Mouse (Mus musculus) midbrain, postnatal 0 days (tissue): ENCODE results near the gene Ifnlr1. TPM values are rescaled to one million over a fixed set of nuclear protein-coding genes. Genes with fewer than 3 reads are reported as not detected.

Source experiments
- ATAC-seq: fragments of 200-750 bp; cut with Nextera tagmentation; 2 replicates; pipeline ENCODE4 v1.8.0; 2017; ENCODE audit warnings: moderate number of reproducible peaks, mild to moderate bottlenecking, moderate TSS enrichment, moderate library complexity; ENCODE audit not compliant: low FRiP score
- DNase-seq: peaks from one replicate; pipeline ENCODE4 v3.0.0-alpha.2; 2015; ENCODE audit warnings: low spot score
- H3K27ac ChIP-seq: fragments of 300-500 bp; sonication (generic); 2 replicates; pipeline ENCODE4 v1.5.1; 2014; ENCODE audit warnings: low read depth, mild to moderate bottlenecking, low read length, mixed read lengths
- H3K27me3 ChIP-seq: fragments of 300-500 bp; sonication (generic); 2 replicates; pipeline ENCODE4 v1.6.1; 2014; ENCODE audit warnings: low read length, control low read depth, mixed read lengths; ENCODE audit not compliant: insufficient read depth
- H3K36me3 ChIP-seq: fragments of 300-500 bp; sonication (generic); 2 replicates; pipeline ENCODE4 v1.6.1; 2014; ENCODE audit warnings: low read length, control low read depth, mixed read lengths; ENCODE audit not compliant: insufficient read depth
- H3K4me1 ChIP-seq: fragments of 300-500 bp; sonication (generic); 2 replicates; pipeline ENCODE4 v1.6.1; 2014; ENCODE audit warnings: mild to moderate bottlenecking, control low read depth, antibody characterized with exemption, low read length, mixed read lengths; ENCODE audit not compliant: insufficient read depth
- H3K4me2 ChIP-seq: fragments of 300-500 bp; sonication (generic); 2 replicates; pipeline ENCODE4 v1.6.1; 2014; ENCODE audit warnings: low read depth, mild to moderate bottlenecking, low read length, mixed read lengths; ENCODE audit not compliant: poor library complexity, severe bottlenecking
- H3K4me3 ChIP-seq: fragments of 300-500 bp; sonication (generic); 2 replicates; pipeline ENCODE4 v1.5.1; 2014; ENCODE audit warnings: low read depth, mild to moderate bottlenecking, low read length, moderate library complexity
- H3K9ac ChIP-seq: fragments of 300-500 bp; sonication (generic); replicated peaks from 2 replicates; pipeline ENCODE4 v1.6.1; 2014; ENCODE audit warnings: mild to moderate bottlenecking, low read length, moderate library complexity, mixed read lengths; ENCODE audit not compliant: poor library complexity, severe bottlenecking
- H3K9me3 ChIP-seq: fragments of 300-500 bp; sonication (generic); 2 replicates; pipeline ENCODE4 v1.6.1; 2016; ENCODE audit warnings: low read length, control low read depth
- CTCF ChIP-seq: IDR thresholded peaks from 2 replicates; pipeline ENCODE4 v1.5.1; 2016; ENCODE audit warnings: antibody characterized with exemption, mild to moderate bottlenecking
- WGBS: fragments of 180-500 bp; shearing (Covaris S2); extraction: QIAGEN DNeasy Blood & Tissue Kit; methylation state at CpG from one replicate; pipeline ENCODE4 v1.1.7; 2014; 5-methylcytosine and 5-hydroxymethylcytosine counted together
- polyA plus RNA-seq: library from polyadenylated mRNA; unstranded; fragments of >200 nt; fragmentation: Nextera tagmentation; extraction: Ambion mirVana; gene quantifications from 2 replicates; pipeline ENCODE4 v1.2.1, GENCODE M21; 2015
- total RNA-seq: library from RNA; depleted of rRNA; stranded (reverse); fragments of >200 nt; gene quantifications from 2 replicates; pipeline ENCODE4 v1.2.3, GENCODE M21; 2014

Gene Ifnlr1
- total and polyA plus RNA-seq, 2 experiments from 2014 or later = 0.10 to 0.22 TPM

GRCm38 (mm10) chr4:135655499-135655898 is 30.6 kb upstream of the Ifnlr1 start:
- TF ChIP-seq CTCF = no peak
- DNase-seq (no peak), ATAC-seq (no peak)
- Histone ChIP-seq H3K9ac (no peak overlapping the region), H3K36me3 (no peaks in the 10 kb centered on the region), H3K4me2 (no peak overlapping the region), H3K9me3 (no peaks in the 10 kb centered on the region), H3K27me3 (no peaks in the 10 kb centered on the region), H3K4me1 (peaks cover 6% of the 10 kb centered on the region; the same call in 1 of the 2 replicates), H3K27ac (no peak overlapping the region), H3K4me3 (no peak overlapping the region)
- 23% methylated on average over 7 of the region's 7 CpGs for WGBS

DNA sequence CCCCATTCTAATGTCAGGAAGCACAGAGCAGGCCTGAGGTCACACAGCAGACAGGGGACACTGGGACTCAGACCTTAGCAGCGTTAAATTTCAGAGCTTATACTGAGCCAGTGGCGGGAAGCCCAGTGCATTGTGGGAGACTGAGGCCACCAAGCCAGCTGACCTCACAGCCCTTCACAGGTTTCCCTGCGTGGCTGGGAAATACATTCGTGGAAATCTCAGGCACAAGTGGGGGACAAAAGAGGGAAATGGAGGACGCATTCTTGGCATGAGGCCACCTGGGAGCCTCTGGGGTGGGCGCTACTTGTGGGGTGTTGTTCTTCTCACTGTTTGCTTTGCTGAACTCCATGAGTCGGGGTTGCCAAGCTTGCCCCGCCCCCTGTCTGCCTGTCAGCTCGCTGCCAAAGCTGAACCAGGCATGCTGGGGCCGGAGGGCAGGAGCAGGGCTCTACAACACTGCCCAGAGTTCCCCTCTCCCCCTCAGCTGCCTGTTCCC is 29.9 kb upstream of the Ifnlr1 start:
- no peaks in the 10 kb centered on the region for H3K27me3 ChIP-seq
- H3K9me3 ChIP-seq = no peaks in the 10 kb centered on the region
- H3K4me3 ChIP-seq = no peak overlapping the region
- no peaks in the 10 kb centered on the region for H3K36me3 ChIP-seq
- DNase-seq = peak; percentile 64
- H3K4me2 ChIP-seq = no peak overlapping the region
- peaks cover 6% of the 10 kb centered on the region; the same call in 1 of the 2 replicates for H3K4me1 ChIP-seq
- 21% methylated on average over 10 of the region's 10 CpGs for WGBS
- TF ChIP-seq CTCF = no peak
- H3K27ac ChIP-seq = no peak overlapping the region
- ATAC-seq = no peak
- H3K9ac ChIP-seq = no peak overlapping the region

DNA sequence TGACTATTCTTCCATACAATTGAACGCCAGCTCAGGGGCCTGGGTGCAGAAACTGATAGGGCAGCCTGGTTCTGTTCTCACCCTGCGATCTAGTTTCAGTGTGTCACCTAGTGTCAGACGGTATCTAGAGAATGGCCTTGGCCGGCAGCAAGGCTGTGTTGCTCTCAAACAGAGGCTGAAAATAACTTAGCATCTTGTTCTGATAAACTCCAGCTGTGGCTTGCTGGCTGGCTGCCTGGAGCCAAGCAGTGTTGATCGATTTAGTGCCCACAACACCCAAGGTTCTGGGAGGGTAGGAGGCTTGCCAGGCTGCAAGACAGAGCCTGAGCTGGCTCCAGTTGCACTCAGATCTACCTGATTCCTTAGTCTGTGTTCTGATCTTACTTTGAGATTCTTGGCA is 27.6 kb upstream of the Ifnlr1 start:
- no peak for DNase-seq
- H3K4me2 ChIP-seq = no peak overlapping the region
- ATAC-seq = no peak
- WGBS = 79% methylated on average over 5 of the region's 5 CpGs
- no peak overlapping the region for H3K9ac ChIP-seq
- H3K36me3 ChIP-seq = no peaks in the 10 kb centered on the region
- no peaks in the 10 kb centered on the region for H3K9me3 ChIP-seq
- H3K27ac ChIP-seq = no peak overlapping the region
- H3K27me3 ChIP-seq = no peaks in the 10 kb centered on the region
- no peak overlapping the region for H3K4me3 ChIP-seq
- no peak for TF ChIP-seq CTCF
- H3K4me1 ChIP-seq = peaks cover 6% of the 10 kb centered on the region; the same call in 1 of the 2 replicates

DNA sequence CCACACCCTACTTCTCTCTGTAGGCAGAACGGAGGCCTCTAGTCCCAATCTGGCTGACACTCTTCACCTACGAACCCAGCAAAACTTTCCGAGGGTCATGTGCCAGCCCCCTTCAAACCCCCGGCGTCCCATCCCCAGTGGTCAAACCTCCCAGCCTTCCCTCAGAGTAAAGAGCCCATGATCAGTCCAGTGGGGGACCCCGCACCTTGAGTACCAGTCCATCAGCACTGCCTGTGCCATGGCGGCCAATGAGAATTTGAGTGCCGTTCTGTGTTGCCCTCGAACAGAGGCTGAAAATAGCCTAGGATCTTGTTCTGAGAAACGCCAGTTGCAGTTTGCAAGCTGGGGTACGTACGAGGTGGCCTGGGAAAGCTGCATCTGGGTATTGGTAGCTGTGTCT is 27.2 kb upstream of the Ifnlr1 start:
- DNase-seq (no peak), ATAC-seq (no peak)
- Histone ChIP-seq H3K27me3 (no peaks in the 10 kb centered on the region), H3K9me3 (no peaks in the 10 kb centered on the region), H3K9ac (no peak overlapping the region), H3K27ac (no peak overlapping the region), H3K4me2 (no peak overlapping the region), H3K36me3 (no peaks in the 10 kb centered on the region), H3K4me1 (peaks cover 6% of the 10 kb centered on the region; the same call in 1 of the 2 replicates), H3K4me3 (no peak overlapping the region)
- WGBS = 89% methylated on average over 12 of the region's 12 CpGs
- no peak for TF ChIP-seq CTCF

- Histone ChIP-seq H3K4me2 (no peak overlapping the region), H3K9me3 (no peaks in the 10 kb centered on the region), H3K4me1 (0 out of 2 replicates have a peak, but pooled peaks cover 2% of the 10 kb centered on the region), H3K9ac (no peak overlapping the region), H3K36me3 (no peaks in the 10 kb centered on the region), H3K27ac (no peak overlapping the region), H3K27me3 (no peaks in the 10 kb centered on the region), H3K4me3 (no peak overlapping the region)
- ATAC-seq (no peak), DNase-seq (no peak)
- TF ChIP-seq CTCF = 0 out of 2 replicates have a peak, but pooled peaks have one; percentile 3
- 65% methylated on average over 6 of the region's 6 CpGs for WGBS
These were observed 24.8 kb upstream of the Ifnlr1 start for GRCm38 (mm10) chr4:135661082-135661809.

DNA sequence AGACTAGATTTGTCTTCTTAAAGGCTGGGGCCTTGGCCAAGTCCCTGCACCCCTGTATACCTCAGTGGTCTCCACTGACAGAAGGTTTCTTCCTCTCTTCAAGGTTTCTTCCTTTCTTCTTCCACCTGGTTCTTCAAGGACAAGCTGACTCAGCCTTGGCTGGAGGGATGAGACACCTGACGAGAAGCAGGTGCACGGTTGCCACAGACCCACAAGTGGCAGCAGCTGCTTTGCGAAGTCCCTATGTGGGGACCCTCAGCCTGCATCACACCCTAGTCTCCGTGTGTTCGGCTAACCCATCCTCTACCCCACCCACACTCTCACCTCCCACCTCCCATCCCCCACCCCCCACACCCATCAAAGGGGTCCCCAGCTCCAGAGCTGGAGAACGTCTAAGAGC is 24.1 kb upstream of the Ifnlr1 start:
- Histone ChIP-seq H3K4me3 (no peak overlapping the region), H3K9ac (no peak overlapping the region), H3K36me3 (no peaks in the 10 kb centered on the region), H3K4me1 (0 out of 2 replicates have a peak, but pooled peaks cover 2% of the 10 kb centered on the region), H3K27me3 (no peaks in the 10 kb centered on the region), H3K4me2 (no peak overlapping the region), H3K9me3 (no peaks in the 10 kb centered on the region), H3K27ac (no peak overlapping the region)
- 84% methylated on average over 6 of the region's 6 CpGs for WGBS
- ATAC-seq (no peak), DNase-seq (no peak)
- TF ChIP-seq CTCF = no peak
